Comparison of ENCODE assay signal across 19 mouse cellular contexts in the genomic region with DNA sequence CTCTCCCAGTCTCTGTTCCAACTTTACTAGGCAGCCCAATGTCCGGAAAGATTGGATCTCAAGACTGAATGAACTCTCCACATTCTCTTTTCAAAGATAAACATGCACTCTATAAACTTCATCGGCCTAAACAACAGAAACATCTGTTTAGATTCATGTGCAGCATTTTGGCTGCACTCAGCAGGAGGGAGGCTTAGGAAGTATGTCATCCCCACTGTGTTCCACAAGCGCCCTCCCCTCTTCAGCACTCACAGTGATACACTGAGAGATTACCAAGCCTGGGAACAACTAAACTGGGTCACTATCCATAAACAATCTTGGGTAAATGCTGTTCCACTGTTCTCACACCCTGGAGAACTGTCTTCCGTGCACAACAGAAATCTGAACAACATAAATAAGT.
A peak's percentile ranks its signal among the peaks of the same experiment; 100 is the strongest.
DNase-seq lines count a peak whose midpoint lies in the region; ATAC-seq and TF ChIP-seq lines count a peak whose summit lies in the region.
"Had no signal": no experiment of that assay in that cellular context is flagged by ENCODE, and none has a peak within 500 bp of the region (broad histone marks: within the 10 kb centered on the region; RNA-seq: fewer than 3 reads in every experiment).

No protein-coding gene starts in this region.

- no peak for ATAC-seq in heart, embryonic 16.5 days (replicated peaks; ENCODE audit: extremely low read depth, insufficient read depth, low FRiP score)
- ATAC-seq in liver, embryonic 12.5 days = no peak
- ATAC-seq in intestine, embryonic 15.5 days = peak; percentile 84
- no peak for ATAC-seq in midbrain, postnatal 0 days (ENCODE audit: low FRiP score)
- ATAC-seq: forebrain, embryonic 13.5 days had no signal

- DNase-seq in heart, postnatal 14 days = no peak
- DNase-seq in liver, adult 2 months (ENCODE audit: extremely low read depth, low read depth, low spot score) = peak; percentile 35
- DNase-seq in lung, postnatal 4 days = peak; percentile 10 to 46
- no peak for DNase-seq in spleen, adult 18-20 months
- DNase-seq in midbrain, postnatal 0 days (ENCODE audit: low spot score) = no peak
- DNase-seq: adrenal gland, adult 8-10 months; B cell, adult 2 months; cerebellum, adult 11-12 months; cerebellum, postnatal 25 days; gastrocnemius, postnatal 36 days; left cerebral cortex, postnatal 4 days; midbrain, embryonic 14.5 days; right cerebral cortex, adult 18-20 months had no signal

- H3K27me3 ChIP-seq in heart, embryonic 16.5 days (ENCODE audit: control insufficient read depth, insufficient read depth, low read length) = no peaks in the 10 kb centered on the region
- H3K27me3 ChIP-seq in liver, adult 2 months (ENCODE audit: control insufficient read depth, insufficient read depth, low read length) = no peaks in the 10 kb centered on the region
- H3K27me3 ChIP-seq in liver, embryonic 12.5 days (replicated peaks) = no peaks in the 10 kb centered on the region
- no peaks in the 10 kb centered on the region for H3K27me3 ChIP-seq in intestine, embryonic 15.5 days (replicated peaks)
- H3K27me3 ChIP-seq in midbrain, postnatal 0 days (ENCODE audit: insufficient read depth, low read length) = no peaks in the 10 kb centered on the region
- H3K27me3 ChIP-seq: forebrain, embryonic 13.5 days; heart, embryonic 12.5 days had no signal

- H3K4me3 ChIP-seq in heart, embryonic 16.5 days (ENCODE audit: low read length) = no peak overlapping the region
- no peak overlapping the region for H3K4me3 ChIP-seq in liver, adult 2 months (ENCODE audit: insufficient read depth, low read depth, low read length)
- H3K4me3 ChIP-seq in liver, embryonic 12.5 days = no peak overlapping the region
- H3K4me3 ChIP-seq in intestine, embryonic 15.5 days (replicated peaks) = no peak overlapping the region
- no peak overlapping the region for H3K4me3 ChIP-seq in midbrain, postnatal 0 days (ENCODE audit: low read depth, low read length)
- H3K4me3 ChIP-seq: forebrain, embryonic 13.5 days; heart, embryonic 12.5 days had no signal

- H3K79me2 ChIP-seq in liver, adult 2 months (ENCODE audit: control insufficient read depth, insufficient read depth, low read length) = no peaks in the 10 kb centered on the region

- H3K4me2 ChIP-seq in heart, embryonic 16.5 days (ENCODE audit: low read depth, low read length) = no peak overlapping the region
- H3K4me2 ChIP-seq in liver, embryonic 12.5 days = no peak overlapping the region
- H3K4me2 ChIP-seq in intestine, embryonic 15.5 days (replicated peaks) = no peak overlapping the region
- no peak overlapping the region for H3K4me2 ChIP-seq in midbrain, postnatal 0 days (ENCODE audit: low read depth, low read length, poor library complexity, severe bottlenecking)
- H3K4me2 ChIP-seq: forebrain, embryonic 13.5 days; heart, embryonic 12.5 days; liver, embryonic 11.5 days had no signal

- WGBS in heart, embryonic 16.5 days = 64% methylated on average over 4 of the region's 4 CpGs
- 85% methylated on average over 4 of the region's 4 CpGs for WGBS in liver, adult 2 months
- WGBS in liver, embryonic 12.5 days (ENCODE audit: insufficient replicate concordance) = 62% methylated on average over 4 of the region's 4 CpGs
- 57% methylated on average over 4 of the region's 4 CpGs for WGBS in intestine, embryonic 15.5 days
- WGBS in midbrain, postnatal 0 days = 67% methylated on average over 4 of the region's 4 CpGs

- no peaks in the 10 kb centered on the region for H3K36me3 ChIP-seq in heart, embryonic 16.5 days (ENCODE audit: control insufficient read depth, insufficient read depth)
- H3K36me3 ChIP-seq in liver, adult 2 months (ENCODE audit: control insufficient read depth, insufficient read depth, low read length) = no peaks in the 10 kb centered on the region
- no peaks in the 10 kb centered on the region for H3K36me3 ChIP-seq in liver, embryonic 12.5 days
- H3K36me3 ChIP-seq in intestine, embryonic 15.5 days = no peaks in the 10 kb centered on the region
- no peaks in the 10 kb centered on the region for H3K36me3 ChIP-seq in midbrain, postnatal 0 days (ENCODE audit: insufficient read depth, low read length)
- H3K36me3 ChIP-seq: heart, embryonic 12.5 days had no signal

- H3K9ac ChIP-seq in heart, embryonic 16.5 days (ENCODE audit: low read length) = no peak overlapping the region
- no peak overlapping the region for H3K9ac ChIP-seq in liver, adult 2 months (ENCODE audit: low read depth, low read length)
- H3K9ac ChIP-seq in liver, embryonic 12.5 days = no peak overlapping the region
- no peak overlapping the region for H3K9ac ChIP-seq in intestine, embryonic 15.5 days
- no peak overlapping the region for H3K9ac ChIP-seq in midbrain, postnatal 0 days (replicated peaks; ENCODE audit: low read length, poor library complexity, severe bottlenecking)
- H3K9ac ChIP-seq: forebrain, embryonic 13.5 days; heart, embryonic 12.5 days had no signal

- no peaks in the 10 kb centered on the region for H3K9me3 ChIP-seq in heart, embryonic 16.5 days (replicated peaks; ENCODE audit: control insufficient read depth, low read length)
- no peaks in the 10 kb centered on the region for H3K9me3 ChIP-seq in liver, embryonic 12.5 days (replicated peaks)
- no peaks in the 10 kb centered on the region for H3K9me3 ChIP-seq in intestine, embryonic 15.5 days
- H3K9me3 ChIP-seq in midbrain, postnatal 0 days (ENCODE audit: low read length) = no peaks in the 10 kb centered on the region
- H3K9me3 ChIP-seq: forebrain, embryonic 13.5 days; heart, embryonic 12.5 days had no signal

- intact Hi-C loops in heart, postnatal 14 days (cut with DNase I) = loop anchor here (10.0 kb wide), 1 partner anchor 198 kb away; a partner anchor contains a TSS

- no peak for TF ChIP-seq POLR2A in liver, adult 2 months (IDR thresholded peaks at IDR 0.05; ENCODE audit: extremely low read depth, insufficient read depth, low read length)

- no peak for TF ChIP-seq CTCF in liver, adult 2 months (IDR thresholded peaks at IDR 0.05; ENCODE audit: low read depth, low read length)
- no peak for TF ChIP-seq CTCF in midbrain, postnatal 0 days (IDR thresholded peaks at IDR 0.05)

- H3K4me1 ChIP-seq in heart, embryonic 16.5 days (ENCODE audit: control insufficient read depth, insufficient read depth, low read length) = no peaks in the 10 kb centered on the region
- no peaks in the 10 kb centered on the region for H3K4me1 ChIP-seq in liver, adult 2 months (ENCODE audit: control insufficient read depth, insufficient read depth, low read length)
- no peaks in the 10 kb centered on the region for H3K4me1 ChIP-seq in liver, embryonic 12.5 days
- H3K4me1 ChIP-seq in intestine, embryonic 15.5 days (replicated peaks) = 0 out of 2 replicates have a peak, but pooled peaks cover 3% of the 10 kb centered on the region
- no peaks in the 10 kb centered on the region for H3K4me1 ChIP-seq in midbrain, postnatal 0 days (ENCODE audit: insufficient read depth, low read length)
- H3K4me1 ChIP-seq: heart, embryonic 12.5 days had no signal

- H3K27ac ChIP-seq in heart, embryonic 16.5 days (ENCODE audit: low read length) = 0 out of 2 replicates have a peak overlapping the region, but pooled peaks have one; percentile 31
- H3K27ac ChIP-seq in liver, adult 2 months (replicated peaks; ENCODE audit: insufficient read depth, low read depth, low read length) = no peak overlapping the region
- H3K27ac ChIP-seq in liver, embryonic 12.5 days = no peak overlapping the region
- no peak overlapping the region for H3K27ac ChIP-seq in intestine, embryonic 15.5 days
- no peak overlapping the region for H3K27ac ChIP-seq in midbrain, postnatal 0 days (ENCODE audit: low read depth, low read length)
- H3K27ac ChIP-seq: forebrain, embryonic 13.5 days had no signal

Comparison
In these comparisons a context has a peak if more than half of its experiments do, and no peak if none do; other contexts are left out.
1. DNase-seq: peak in liver, adult 2 months (single experiment) and lung, postnatal 4 days (2 of 2); none in heart, postnatal 14 days (0 of 2), spleen, adult 18-20 months (0 of 2) and midbrain, postnatal 0 days (single experiment).